Mouse (Mus musculus) layer of hippocampus, adult 11-12 months (tissue): Measurements from ENCODE around the gene Pitpnm2.

ENCODE experiments used
- DNase-seq: peaks from one replicate; pipeline ENCODE4 v3.0.0; 2022; ENCODE audit warnings: low spot score

The Pitpnm2 gene

GRCm38 (mm10) chr5:124200844-124201243 lies 48.7 kb downstream of the Pitpnm2 start:
- no peak for DNase-seq

- DNase-seq = no peak
Measured at GRCm38 (mm10) chr5:124199168-124199567, 50.4 kb downstream of the Pitpnm2 start.

GRCm38 (mm10) chr5:124198473-124198872 lies 51.1 kb downstream of the Pitpnm2 start:
- DNase-seq = no peak

GRCm38 (mm10) chr5:124196082-124196481 lies 53.5 kb downstream of the Pitpnm2 start:
- no peak for DNase-seq

GRCm38 (mm10) chr5:124194386-124195084 lies 55.0 kb downstream of the Pitpnm2 start:
- no peak for DNase-seq

- no peak for DNase-seq
Measured at GRCm38 (mm10) chr5:124193286-124194112, 56.1 kb downstream of the Pitpnm2 start.

- DNase-seq = no peak
Measured at GRCm38 (mm10) chr5:124192726-124193285, 56.8 kb downstream of the Pitpnm2 start.

GRCm38 (mm10) chr5:124192251-124192710 lies 57.3 kb downstream of the Pitpnm2 start:
- DNase-seq = no peak

- DNase-seq = no peak
Measured at GRCm38 (mm10) chr5:124190146-124190870, 59.3 kb downstream of the Pitpnm2 start.

- no peak for DNase-seq
Measured at GRCm38 (mm10) chr5:124189572-124189981, 60.0 kb downstream of the Pitpnm2 start.

- DNase-seq = peak; percentile 60
Measured at GRCm38 (mm10) chr5:124187508-124188311, 61.9 kb downstream of the Pitpnm2 start.

- DNase-seq = peak; percentile 78
Measured at GRCm38 (mm10) chr5:124186981-124187507, 62.5 kb downstream of the Pitpnm2 start.

- DNase-seq = peak; percentile 66
Measured at GRCm38 (mm10) chr5:124186465-124186854, 63.1 kb downstream of the Pitpnm2 start.

- no peak for DNase-seq
Measured at GRCm38 (mm10) chr5:124185706-124186464, 63.7 kb downstream of the Pitpnm2 start.

- DNase-seq = no peak
Measured at GRCm38 (mm10) chr5:124184898-124185701, 64.5 kb downstream of the Pitpnm2 start.

- no peak for DNase-seq
Measured at GRCm38 (mm10) chr5:124184191-124184590, 65.4 kb downstream of the Pitpnm2 start.

- DNase-seq = no peak
Measured at GRCm38 (mm10) chr5:124182642-124183041, 66.9 kb downstream of the Pitpnm2 start.

GRCm38 (mm10) chr5:124182097-124182496 lies 67.5 kb downstream of the Pitpnm2 start:
- DNase-seq = no peak

GRCm38 (mm10) chr5:124180500-124181167 lies 68.9 kb downstream of the Pitpnm2 start:
- no peak for DNase-seq
